Mouse (Mus musculus): ENCODE data around the gene Plppr1. TPM values are rescaled to one million over a fixed set of nuclear protein-coding genes. Genes with fewer than 3 reads are reported as not detected.
"Not testable (repeated sequence)": the region's sequence is repeated elsewhere in the genome, so short reads cannot be mapped to it uniquely, and the experiment has no call there.

Plppr1 gene
- total RNA-seq, 2 experiments from 2014 or later: not detected

GRCm38 (mm10) chr4:49348001-49348400 is 288.9 kb downstream of the Plppr1 start:
- not testable (repeated sequence) for ATAC-seq (replicated peaks; ENCODE audit: low FRiP score, poor library complexity, severe bottlenecking)

GRCm38 (mm10) chr4:49348677-49349076 is 289.6 kb downstream of the Plppr1 start:
- no peak for ATAC-seq (replicated peaks; ENCODE audit: low FRiP score, poor library complexity, severe bottlenecking)

GRCm38 (mm10) chr4:49350470-49350869 is 291.4 kb downstream of the Plppr1 start:
- ATAC-seq (replicated peaks; ENCODE audit: low FRiP score, poor library complexity, severe bottlenecking): no peak

- no peak for ATAC-seq (replicated peaks; ENCODE audit: low FRiP score, poor library complexity, severe bottlenecking)
Observed at GRCm38 (mm10) chr4:49357097-49357496, 298.0 kb downstream of the Plppr1 start.

GRCm38 (mm10) chr4:49368046-49368445 is 309.0 kb downstream of the Plppr1 start:
- not testable (repeated sequence) for ATAC-seq (replicated peaks; ENCODE audit: low FRiP score, poor library complexity, severe bottlenecking)

GRCm38 (mm10) chr4:49383576-49384318 is 324.7 kb downstream of the Plppr1 start:
- ATAC-seq (replicated peaks; ENCODE audit: low FRiP score, poor library complexity, severe bottlenecking): not testable (repeated sequence)

GRCm38 (mm10) chr4:49386873-49387272 is 327.8 kb downstream of the Plppr1 start:
- no peak for ATAC-seq (replicated peaks; ENCODE audit: low FRiP score, poor library complexity, severe bottlenecking)

Data from erythroblast, adult 5-6 weeks (primary cell).